Comparison of ENCODE assay signal across 8 mouse cellular contexts in genomic region chr2:164678848-164679625, GRCm38 (mm10). TPM values are rescaled to one million over a fixed set of nuclear protein-coding genes. Genes with fewer than 3 reads are reported as not detected.
DNase-seq lines count a peak whose midpoint lies in the region; ATAC-seq lines count a peak whose summit lies in the region.

No protein-coding gene starts in this region.

- H3K9me3 ChIP-seq in forebrain, embryonic 10.5 days: no peaks in the 10 kb centered on the region
- no peaks in the 10 kb centered on the region for H3K9me3 ChIP-seq in neural tube, embryonic 15.5 days (replicated peaks)

- H3K27ac ChIP-seq in forebrain, embryonic 10.5 days: 0 out of 2 replicates have a peak overlapping the region, but pooled peaks have one; percentile 35
- no peak overlapping the region for H3K27ac ChIP-seq in neural tube, embryonic 15.5 days (replicated peaks)

- peak overlapping the region; percentile 57 for H3K4me2 ChIP-seq in neural tube, embryonic 15.5 days

- intact Hi-C loops in heart, postnatal 10 days (cut with DNase I): loop anchor here (1.0 to 5.0 kb wide), 2 partner anchors 47 to 87 kb away; partner anchors contain the start of gene Eppin

- peak overlapping the region; percentile 44 for H3K4me3 ChIP-seq in forebrain, embryonic 10.5 days
- H3K4me3 ChIP-seq in neural tube, embryonic 15.5 days (replicated peaks): peak overlapping the region; percentile 37

- peaks cover 10% of the 10 kb centered on the region for H3K4me1 ChIP-seq in forebrain, embryonic 10.5 days
- H3K4me1 ChIP-seq in neural tube, embryonic 15.5 days: peaks cover 10% of the 10 kb centered on the region

- 28% methylated on average over 19 of the region's 19 CpGs for WGBS in forebrain, embryonic 10.5 days
- 20% methylated on average over 19 of the region's 19 CpGs for WGBS in neural tube, embryonic 15.5 days

- peak; percentile 35 for ATAC-seq in neural tube, embryonic 15.5 days (ENCODE audit: low FRiP score)

- peak; percentile 20 to 53 for DNase-seq in CD8-positive naive resting alpha-beta T cell, adult 2 months (ENCODE audit: low read depth in 2 of 2, low spot score in 2 of 2)
- peak; percentile 22 for DNase-seq in brain, embryonic 18.5 days (ENCODE audit: low read depth, low spot score)
- peak; percentile 79 for DNase-seq in forebrain, embryonic 10.5 days (ENCODE audit: extremely low spot score, low spot score)
- DNase-seq in heart, postnatal 10 days: peak; percentile 74 to 82
- DNase-seq in layer of hippocampus, adult 18-20 months (ENCODE audit: low spot score in 2 of 2): peak; percentile 20 to 70
- DNase-seq in lung, adult 18-20 months: peak; percentile 65 to 79
- DNase-seq in testis, postnatal 10 days (ENCODE audit: low spot score): peak; percentile 91

- peak overlapping the region; percentile 40 for H3K9ac ChIP-seq in neural tube, embryonic 15.5 days (replicated peaks)

- H3K27me3 ChIP-seq in forebrain, embryonic 10.5 days (ENCODE audit: poor library complexity, severe bottlenecking): no peaks in the 10 kb centered on the region
- no peaks in the 10 kb centered on the region for H3K27me3 ChIP-seq in neural tube, embryonic 15.5 days (replicated peaks)

- H3K36me3 ChIP-seq in forebrain, embryonic 10.5 days (replicated peaks): no peaks in the 10 kb centered on the region
- no peaks in the 10 kb centered on the region for H3K36me3 ChIP-seq in neural tube, embryonic 15.5 days

RNA-seq across cellular contexts. Expression of gene Wfdc11, which starts 5.2 kb away (rescaled TPM):
- polyA plus RNA-seq in forebrain, embryonic 10.5 days (2016; fragmentation: Nextera tagmentation; extraction: Ambion mirVana): not detected in 2 replicates
- total RNA-seq in heart, postnatal 10 days (2021): not detected
- total RNA-seq in layer of hippocampus, adult 18-20 months (2021): not detected
- not detected in 2 replicates for polyA plus RNA-seq in neural tube, embryonic 15.5 days (2015; fragmentation: Nextera tagmentation; extraction: Ambion mirVana)

RNA-seq across cellular contexts. Expression of gene Wfdc13, which starts 5.9 kb away (rescaled TPM):
- polyA plus RNA-seq in forebrain, embryonic 10.5 days (2016; fragmentation: Nextera tagmentation; extraction: Ambion mirVana): not detected in 2 replicates
- not detected for total RNA-seq in heart, postnatal 10 days (2021)
- not detected for total RNA-seq in layer of hippocampus, adult 18-20 months (2021)
- polyA plus RNA-seq in neural tube, embryonic 15.5 days (2015; fragmentation: Nextera tagmentation; extraction: Ambion mirVana): not detected in 2 replicates

RNA-seq across cellular contexts. Expression of gene Spint4, which starts 19.3 kb away (rescaled TPM):
- polyA plus RNA-seq in forebrain, embryonic 10.5 days (2016; fragmentation: Nextera tagmentation; extraction: Ambion mirVana): not detected in 2 replicates
- total RNA-seq in heart, postnatal 10 days (2021): not detected
- not detected for total RNA-seq in layer of hippocampus, adult 18-20 months (2021)
- not detected in 2 replicates for polyA plus RNA-seq in neural tube, embryonic 15.5 days (2015; fragmentation: Nextera tagmentation; extraction: Ambion mirVana)

RNA-seq across cellular contexts. Expression of gene Wfdc9, which starts 22.7 kb away (rescaled TPM):
- not detected in 2 replicates for polyA plus RNA-seq in forebrain, embryonic 10.5 days (2016; fragmentation: Nextera tagmentation; extraction: Ambion mirVana)
- not detected for total RNA-seq in heart, postnatal 10 days (2021)
- not detected for total RNA-seq in layer of hippocampus, adult 18-20 months (2021)
- not detected in 2 replicates for polyA plus RNA-seq in neural tube, embryonic 15.5 days (2015; fragmentation: Nextera tagmentation; extraction: Ambion mirVana)

RNA-seq across cellular contexts. Expression of gene Wfdc10, which starts 23.2 kb away (rescaled TPM):
- polyA plus RNA-seq in forebrain, embryonic 10.5 days (2016; fragmentation: Nextera tagmentation; extraction: Ambion mirVana): not detected in 2 replicates
- total RNA-seq in heart, postnatal 10 days (2021): not detected
- total RNA-seq in layer of hippocampus, adult 18-20 months (2021): not detected
- not detected in 2 replicates for polyA plus RNA-seq in neural tube, embryonic 15.5 days (2015; fragmentation: Nextera tagmentation; extraction: Ambion mirVana)

Comparison
In these comparisons a context has a peak if more than half of its experiments do, and no peak if none do; other contexts are left out.
1. DNase-seq: peak in every context shown above with its lines; median percentile 91 in testis, postnatal 10 days; 79 in forebrain, embryonic 10.5 days; 78 in heart, postnatal 10 days; 72 in lung, adult 18-20 months; 45 in layer of hippocampus, adult 18-20 months; 36 in CD8-positive naive resting alpha-beta T cell, adult 2 months; 22 in brain, embryonic 18.5 days.